Mouse (Mus musculus) liver, embryonic 14.5 days (tissue): ENCODE results near the gene Ccs.
"Not testable (repeated sequence)": the region's sequence is repeated elsewhere in the genome, so short reads cannot be mapped to it uniquely, and the experiment has no call there.

Experiments
- CTCF ChIP-seq: IDR thresholded peaks from 2 replicates; pipeline ENCODE4 v1.5.1; 2016; ENCODE audit warnings: antibody characterized with exemption, low read depth, control low read depth
- EP300 ChIP-seq: IDR thresholded peaks from 2 replicates; pipeline ENCODE4 v1.6.1; 2016; ENCODE audit warnings: antibody characterized with exemption, low read depth

DNA sequence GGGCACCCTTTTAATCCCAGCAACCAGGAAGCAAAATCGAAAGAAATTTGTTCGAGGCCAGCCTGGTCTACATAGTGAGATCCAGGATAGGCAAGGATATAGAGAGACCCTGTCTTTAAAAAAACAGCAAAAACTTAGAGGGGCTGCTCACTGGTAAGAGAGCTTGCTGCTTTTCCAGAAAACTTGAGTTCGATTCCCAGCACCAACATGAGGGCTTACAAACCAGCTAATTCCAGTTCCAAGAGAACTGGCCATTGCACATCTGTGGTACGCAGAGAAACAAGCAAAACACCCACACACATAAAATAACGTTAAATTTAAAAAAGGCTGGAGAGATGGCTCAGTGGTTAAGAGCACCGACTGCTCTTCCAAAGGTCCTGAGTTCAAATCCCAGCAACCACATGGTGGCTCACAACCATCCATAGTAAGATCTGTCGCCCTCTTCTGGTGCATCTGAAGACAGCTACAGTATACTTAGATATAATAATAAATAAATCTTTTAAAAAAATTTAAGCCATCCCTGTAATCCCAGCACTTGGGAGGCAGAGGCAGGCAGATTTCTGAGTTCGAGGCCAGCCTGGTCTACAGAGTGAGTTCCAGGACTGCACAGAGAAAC is 26.7 kb downstream of the Ccs start:
- not testable (repeated sequence) for TF ChIP-seq EP300
- TF ChIP-seq CTCF = peak; percentile 44
